Mouse (Mus musculus) megakaryocyte-erythroid progenitor cell, adult 5-6 weeks (primary cell): ENCODE data around the gene Tjp3. TPM values are rescaled to one million over a fixed set of nuclear protein-coding genes. Genes with fewer than 3 reads are reported as not detected.
"Not testable (repeated sequence)": the region's sequence is repeated elsewhere in the genome, so short reads cannot be mapped to it uniquely, and the experiment has no call there.

Experiments used
- ATAC-seq: replicated peaks from 2 replicates; pipeline ENCODE4 v1.8.0; 2016; ENCODE audit warnings: mild to moderate bottlenecking, inconsistent platforms; ENCODE audit not compliant: severe bottlenecking, poor library complexity, low FRiP score, low TSS enrichment
- total RNA-seq, 2 experiments: library from RNA; stranded (forward) in 1 of 2; stranded (reverse) in 1 of 2; fragments of 200-1000, 215-1000 nt in 1 of 2; fragments of >200 nt in 1 of 2; fragmentation: Nextera tagmentation in 1 of 2; gene quantifications; 2 replicates each; pipeline ENCODE4 v1.2.3; 2014 to 2017

The Tjp3 gene
- total RNA-seq, 2 experiments from 2014 or later = 0.81 to 1.3 TPM

DNA sequence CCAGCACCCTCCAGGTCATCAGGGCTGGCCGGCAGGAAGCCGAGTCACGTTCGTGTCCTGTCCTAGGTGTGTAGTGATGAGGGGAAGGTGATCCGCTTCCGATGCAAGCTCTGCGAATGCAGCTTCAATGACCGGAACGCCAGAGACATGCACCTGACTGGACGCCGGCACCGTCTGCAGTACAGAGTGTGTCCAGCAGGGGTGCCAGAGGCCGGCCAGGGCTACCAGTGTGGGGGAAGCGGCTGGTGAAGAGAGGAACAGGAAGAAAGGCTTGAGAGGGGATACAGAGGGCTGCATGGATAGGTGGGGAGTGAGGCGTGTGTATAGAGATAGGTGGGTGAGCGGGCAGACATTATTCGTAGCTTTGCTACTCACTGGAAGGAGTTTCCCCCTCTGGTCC, 46.8 kb downstream of the Tjp3 start:
- ATAC-seq = peak; percentile 78

DNA sequence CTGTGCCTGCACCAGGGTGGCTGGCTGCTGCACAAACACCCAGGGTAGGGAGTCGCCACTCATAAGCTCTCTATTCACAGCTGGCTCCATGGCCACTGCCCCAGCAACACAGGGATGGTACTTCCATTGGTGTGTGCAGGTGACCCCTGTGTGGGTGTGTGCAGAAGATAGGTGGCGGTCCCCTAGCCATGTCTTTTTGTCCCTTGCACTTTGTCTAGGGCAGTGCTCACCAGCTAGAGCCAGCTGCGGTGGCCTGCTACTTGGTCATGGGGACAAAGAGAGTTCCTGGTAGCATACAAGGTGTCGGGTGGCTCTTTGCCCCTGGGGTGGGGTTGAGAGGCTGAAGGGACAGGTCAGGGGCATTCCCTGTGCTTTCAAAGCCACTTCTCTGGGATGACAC, 47.2 kb downstream of the Tjp3 start:
- ATAC-seq = no peak

DNA sequence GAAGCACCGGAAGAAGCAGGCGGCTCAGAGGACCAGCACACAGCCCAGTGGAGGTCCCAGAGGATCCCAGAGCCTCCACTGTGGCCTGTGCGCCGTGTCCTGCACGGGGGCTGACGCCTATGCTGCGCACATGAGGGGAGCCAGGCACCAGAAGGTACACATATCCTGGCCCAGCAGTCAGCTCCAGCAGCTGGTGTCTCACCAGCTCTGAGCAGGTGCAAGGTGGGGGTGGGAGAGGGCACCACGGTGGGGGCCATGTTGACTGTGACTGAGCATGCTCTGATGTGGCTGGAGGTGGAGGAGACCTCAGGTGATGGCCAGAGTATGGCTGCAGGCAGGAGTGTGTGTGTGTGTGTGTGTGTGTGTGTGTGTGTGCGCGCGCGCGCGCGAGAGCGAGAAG, 49.4 kb downstream of the Tjp3 start:
- ATAC-seq = no peak

DNA sequence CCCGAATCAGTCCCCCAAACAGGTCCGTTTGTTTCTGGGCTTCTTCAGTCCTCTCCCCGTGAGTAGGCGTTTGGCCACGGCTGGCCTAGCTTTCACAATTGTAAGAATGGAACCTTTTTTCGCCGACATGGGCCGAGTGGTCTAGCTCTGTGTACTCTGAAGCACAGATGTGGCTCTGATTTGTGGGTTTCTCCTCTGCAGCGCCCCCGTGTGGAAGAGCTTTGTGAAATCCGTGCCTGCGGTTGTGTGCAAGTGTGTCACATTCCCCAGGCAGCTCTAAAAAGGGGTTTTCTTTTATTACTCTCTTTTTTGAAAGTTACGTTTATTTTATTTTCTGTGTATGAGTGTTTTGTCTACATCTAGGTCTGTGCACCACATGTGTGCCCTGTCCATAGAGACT, 50.5 kb downstream of the Tjp3 start:
- ATAC-seq = no peak

DNA sequence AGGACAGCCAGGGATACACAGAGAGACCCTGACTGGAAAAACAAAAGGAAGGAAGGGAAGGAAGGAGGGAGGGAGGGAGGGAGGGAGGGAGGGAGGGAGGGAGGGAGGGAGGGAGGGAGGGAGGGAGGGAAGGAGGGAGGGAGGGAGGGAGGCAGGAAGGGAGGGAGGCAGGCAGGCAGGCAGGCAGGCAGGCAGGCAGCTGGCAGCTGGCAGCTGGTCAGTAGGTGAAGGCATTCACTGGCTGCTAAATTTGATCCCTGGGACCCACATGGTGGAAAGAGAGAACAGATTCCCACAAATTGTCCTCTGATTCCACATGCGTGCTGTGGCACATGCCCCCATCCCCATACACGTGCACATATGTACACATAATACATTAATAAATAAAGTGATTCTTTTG, 52.8 kb downstream of the Tjp3 start:
- no peak for ATAC-seq

DNA sequence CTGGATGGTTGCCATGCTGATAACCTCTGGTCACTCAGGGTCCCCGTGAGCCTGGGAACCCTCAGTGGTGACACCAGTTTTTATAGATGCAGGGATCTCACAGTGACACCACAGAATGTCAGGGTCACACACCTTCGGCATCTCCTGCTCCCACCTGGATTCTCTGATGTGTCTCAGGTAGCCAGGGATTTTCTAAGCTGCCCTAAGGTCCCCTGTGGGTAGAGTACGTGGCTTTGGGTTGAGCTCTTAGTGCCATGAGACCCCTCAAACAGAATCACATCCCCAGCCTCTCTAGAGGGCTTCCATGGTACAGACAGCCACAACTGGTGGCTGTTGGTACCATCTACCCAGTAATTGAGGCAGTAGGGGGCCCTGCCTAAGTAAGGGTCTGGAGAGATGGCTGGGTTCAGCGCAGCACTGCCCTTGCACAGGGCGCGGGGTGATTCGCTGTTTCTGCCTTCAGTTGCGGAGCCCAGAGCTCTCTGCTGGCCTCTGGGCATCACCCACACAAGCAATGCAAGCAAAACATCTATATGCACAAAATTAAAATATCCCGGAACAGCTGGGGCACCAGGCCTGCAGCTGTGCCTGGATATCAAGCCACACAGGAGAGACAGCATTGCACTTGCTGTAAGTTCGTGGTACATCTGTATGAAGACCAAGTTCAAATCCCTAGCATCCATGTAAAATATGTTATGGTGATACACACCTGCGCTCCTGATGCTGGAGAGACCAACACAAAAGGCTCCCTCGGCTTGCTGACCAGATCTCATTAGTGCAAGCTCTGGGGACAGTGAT, 54.7 kb downstream of the Tjp3 start:
- no peak for ATAC-seq

DNA sequence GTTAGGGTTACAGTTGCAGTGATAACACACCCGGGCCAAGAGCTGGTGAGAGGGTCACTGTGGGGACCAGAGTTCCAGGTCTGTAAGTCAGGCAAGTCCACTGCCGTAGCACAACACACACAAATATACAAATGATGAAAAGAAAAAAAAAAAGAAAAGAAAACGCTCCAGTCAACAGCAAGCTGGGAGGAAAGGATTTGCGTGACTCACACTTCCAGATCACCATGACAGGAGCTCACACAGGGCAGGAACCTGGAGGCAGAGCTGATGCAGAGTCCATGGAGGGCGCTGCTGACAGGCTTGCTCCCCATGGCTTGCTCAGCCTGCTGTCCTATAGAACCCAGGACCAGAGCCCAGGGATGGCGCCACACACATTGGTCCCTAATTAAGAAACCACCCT, 57.2 kb downstream of the Tjp3 start:
- ATAC-seq = no peak

DNA sequence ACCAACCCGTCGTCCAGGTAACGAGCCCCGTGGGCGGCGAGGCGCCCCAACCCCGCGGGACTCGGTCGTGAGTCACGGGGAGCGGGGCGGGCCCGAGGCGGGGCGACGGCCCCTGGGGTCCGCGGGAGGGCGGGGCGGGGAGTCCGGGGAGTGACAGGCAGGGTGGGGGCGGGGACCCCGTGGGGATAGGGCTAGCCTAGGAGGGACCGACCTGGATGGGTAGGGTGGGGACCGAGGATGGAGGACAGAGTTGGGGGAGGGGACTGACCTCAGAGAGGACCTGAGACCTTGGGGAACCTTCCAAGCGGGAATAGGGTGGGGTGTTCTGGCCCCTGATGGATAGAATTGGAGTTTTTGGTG, 58.2 kb downstream of the Tjp3 start:
- ATAC-seq = no peak

DNA sequence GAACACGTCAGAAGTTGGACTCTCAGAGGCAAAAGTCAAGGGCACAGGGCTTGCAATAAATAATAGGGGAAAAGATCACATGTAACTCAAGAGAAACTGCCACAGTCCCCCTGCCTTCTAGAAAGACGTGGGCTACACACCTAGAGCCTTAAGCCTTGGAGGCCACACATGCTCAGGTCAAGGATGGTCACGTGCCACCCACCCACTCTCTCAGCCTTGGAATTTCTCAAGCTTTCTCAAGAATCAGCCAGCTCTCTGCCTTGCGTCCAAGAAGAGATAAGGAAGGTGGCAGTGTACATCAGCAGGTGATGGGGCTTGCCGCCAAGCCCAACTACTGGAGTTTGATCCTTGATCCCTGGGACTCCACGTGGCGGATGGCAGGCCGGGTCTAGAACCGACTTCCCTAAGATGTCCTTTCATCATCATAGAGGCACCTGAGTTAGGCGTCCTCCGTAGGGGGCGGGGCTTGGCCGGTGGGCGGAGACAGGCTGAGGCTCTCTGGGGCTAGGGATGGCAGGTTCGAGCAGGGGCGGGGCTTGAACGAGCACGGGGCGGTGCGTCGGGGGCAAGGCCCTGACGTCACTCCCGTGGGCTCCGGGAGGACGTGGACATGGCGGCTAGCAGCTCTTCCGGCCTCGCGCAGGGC, 58.7 kb downstream of the Tjp3 start, which contains the start of gene Zfr2:
Zfr2 (plus strand) TSS at position 576 of the 646 bp plus-strand sequence.
- ATAC-seq = peak; percentile 92

DNA sequence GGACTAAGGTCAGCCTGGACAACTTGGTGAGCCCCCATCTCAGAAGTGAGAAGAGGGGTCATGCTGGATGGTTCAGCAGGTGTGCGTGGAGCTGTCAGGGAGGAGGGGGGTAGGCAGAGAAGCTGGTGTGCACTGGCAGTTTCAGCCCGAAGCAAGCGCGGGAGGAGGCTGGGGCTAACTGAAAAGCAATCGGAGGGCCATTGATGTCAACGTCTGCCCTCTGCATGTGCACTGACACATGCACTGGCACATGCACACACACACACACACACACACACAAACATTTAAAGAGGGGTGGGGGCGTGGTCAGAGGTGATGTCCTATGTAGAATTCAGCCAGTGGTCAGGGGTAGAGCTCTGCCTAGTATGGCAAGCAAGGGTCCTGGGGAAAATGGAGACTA, 59.9 kb downstream of the Tjp3 start:
- ATAC-seq = no peak

DNA sequence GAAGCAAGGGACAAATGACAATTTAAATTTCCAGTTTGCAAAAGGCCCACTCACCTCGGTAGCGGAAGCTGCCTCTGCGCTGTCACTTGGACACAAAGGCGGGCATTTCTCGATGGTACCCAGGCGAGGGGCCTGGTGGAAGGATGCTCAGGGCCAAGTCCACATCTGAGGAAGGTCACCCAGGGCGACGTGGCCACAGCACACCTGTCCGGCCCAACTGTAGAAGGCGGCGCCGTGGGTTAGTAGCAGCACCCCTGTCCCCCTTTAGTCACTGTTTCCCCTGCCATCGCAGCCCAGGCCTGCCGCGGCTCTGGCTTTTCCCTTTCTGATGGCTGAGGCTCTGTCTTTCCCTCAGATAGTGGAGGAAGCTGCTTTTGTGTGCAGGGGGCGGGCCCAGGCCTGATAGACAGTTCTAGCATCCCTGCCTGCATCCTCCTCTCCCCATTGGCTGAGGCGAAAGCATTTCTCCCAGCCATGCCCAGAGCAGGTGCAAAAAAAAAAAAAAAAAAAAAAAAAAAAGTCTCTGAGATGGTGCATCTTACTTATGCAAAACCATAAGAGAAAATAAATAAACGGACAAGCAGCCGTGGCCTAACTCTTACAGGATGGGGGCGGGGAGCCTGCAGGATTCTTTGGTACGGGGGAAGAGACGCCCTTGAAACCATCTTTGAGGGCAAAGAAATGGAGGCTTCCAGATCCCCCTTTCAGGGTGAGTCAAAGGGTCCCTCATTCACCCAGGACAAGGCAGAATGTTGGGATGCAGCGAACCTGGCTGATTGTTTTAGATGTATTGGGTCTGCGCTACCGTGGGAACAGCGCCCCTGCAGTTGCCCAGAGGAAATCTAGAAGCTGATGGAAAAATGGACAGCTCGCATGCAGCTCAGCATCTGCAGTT, 60.7 kb downstream of the Tjp3 start, which contains the start of gene Atcay:
Atcay (minus strand) TSS at position 396 of the 895 bp plus-strand sequence.
- 0 out of 2 replicates have a peak, but pooled peaks have one; percentile 24 for ATAC-seq

DNA sequence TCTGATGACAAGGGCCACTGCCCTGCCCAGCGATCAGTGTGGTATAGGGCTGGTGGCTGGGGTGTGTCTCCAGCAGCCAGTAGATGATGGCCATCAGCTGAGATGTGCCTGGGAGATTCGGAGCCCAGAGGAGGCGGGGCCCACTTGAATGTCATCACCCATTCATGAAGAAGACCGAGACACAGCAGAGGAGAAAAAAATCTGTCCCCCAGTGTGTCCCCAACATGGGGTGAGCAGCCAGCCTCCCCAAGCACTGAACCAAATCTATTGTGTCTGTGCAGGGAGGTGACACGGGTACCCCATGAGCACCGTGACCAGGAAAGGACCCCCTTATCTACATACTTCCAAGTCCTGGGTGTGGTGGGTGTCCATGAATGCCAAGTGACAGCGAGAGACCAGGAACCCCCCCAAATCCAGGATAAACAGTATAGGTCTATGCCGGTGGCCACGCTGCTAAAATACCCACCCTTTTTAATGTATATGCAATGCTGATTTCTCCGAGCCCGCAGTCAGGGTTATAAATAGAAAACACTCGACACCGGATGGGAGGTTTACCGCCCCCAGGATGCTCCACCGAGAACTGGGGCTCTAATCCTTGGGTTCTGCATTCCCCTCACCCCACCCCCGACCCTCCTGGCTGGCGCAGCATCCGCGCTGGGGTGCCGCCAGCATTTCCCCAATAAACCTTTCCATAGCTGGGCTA, 61.5 kb downstream of the Tjp3 start:
- ATAC-seq = no peak

DNA sequence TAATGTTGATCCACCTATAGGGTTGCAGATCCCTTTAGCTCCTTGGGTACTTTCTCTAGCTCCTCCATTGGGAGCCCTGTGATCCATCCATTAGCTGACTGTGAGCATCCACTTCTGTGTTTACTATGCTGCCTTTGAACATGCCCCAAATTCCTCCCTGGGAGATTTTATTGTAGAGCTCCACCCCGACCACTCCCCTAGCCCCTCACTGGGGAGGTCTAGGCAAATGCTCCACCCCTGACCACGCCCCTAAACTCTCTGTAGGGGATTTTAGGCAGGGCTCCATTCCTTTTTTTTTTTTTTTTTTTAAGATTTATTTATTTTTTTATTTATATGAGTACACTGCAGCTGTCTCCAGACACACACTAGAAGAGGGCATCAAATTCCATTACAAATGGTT, 67.7 kb downstream of the Tjp3 start:
- not testable (repeated sequence) for ATAC-seq

Other genes with a start within 250 kb of the Tjp3 start
Only the 30 nearest of the 32 such genes appear.
- 40.7 and 52.0 TPM in 2 replicates for gene Thop1, start 221.5 kb downstream of the Tjp3 start, total RNA-seq (2014; fragmentation: Nextera tagmentation)
- gene Thop1, start 221.5 kb downstream of the Tjp3 start, total RNA-seq (2017) = 46.0 and 58.3 TPM in 2 replicates
- gene Creb3l3, start 192.7 kb downstream of the Tjp3 start, total RNA-seq (2014; fragmentation: Nextera tagmentation) = not detected in 2 replicates
- gene Creb3l3, start 192.7 kb downstream of the Tjp3 start, total RNA-seq (2017) = not detected in 2 replicates
- 111 and 122 TPM in 2 replicates for gene Map2k2, start 185.7 kb downstream of the Tjp3 start, total RNA-seq (2014; fragmentation: Nextera tagmentation)
- 38.7 and 50.2 TPM in 2 replicates for gene Map2k2, start 185.7 kb downstream of the Tjp3 start, total RNA-seq (2017)
- gene Zbtb7a, start 156.4 kb downstream of the Tjp3 start, total RNA-seq (2014; fragmentation: Nextera tagmentation) = 33.4 and 34.4 TPM in 2 replicates
- gene Zbtb7a, start 156.4 kb downstream of the Tjp3 start, total RNA-seq (2017) = 8.5 and 15.9 TPM in 2 replicates
- gene Pias4, start 123.7 kb downstream of the Tjp3 start, total RNA-seq (2014; fragmentation: Nextera tagmentation) = 14.8 and 15.2 TPM in 2 replicates
- 5.4 and 20.8 TPM in 2 replicates for gene Pias4, start 123.7 kb downstream of the Tjp3 start, total RNA-seq (2017)
- 1,282 and 1,455 TPM in 2 replicates for gene Eef2, start 115.0 kb downstream of the Tjp3 start, total RNA-seq (2014; fragmentation: Nextera tagmentation)
- gene Eef2, start 115.0 kb downstream of the Tjp3 start, total RNA-seq (2017) = 1,743 and 1,799 TPM in 2 replicates
- gene Dapk3, start 108.6 kb downstream of the Tjp3 start, total RNA-seq (2014; fragmentation: Nextera tagmentation) = 27.7 and 51.7 TPM in 2 replicates
- gene Dapk3, start 108.6 kb downstream of the Tjp3 start, total RNA-seq (2017) = 16.2 and 30.9 TPM in 2 replicates
- not detected in 2 replicates for gene 4930442H23Rik, start 107.7 kb downstream of the Tjp3 start, total RNA-seq (2014; fragmentation: Nextera tagmentation)
- not detected in 2 replicates for gene 4930442H23Rik, start 107.7 kb downstream of the Tjp3 start, total RNA-seq (2017)
- not detected in 2 replicates for gene Nmrk2, start 89.5 kb downstream of the Tjp3 start, total RNA-seq (2014; fragmentation: Nextera tagmentation)
- not detected in 2 replicates for gene Nmrk2, start 89.5 kb downstream of the Tjp3 start, total RNA-seq (2017)
- not detected in 2 replicates for gene Atcay, start 60.7 kb downstream of the Tjp3 start, total RNA-seq (2014; fragmentation: Nextera tagmentation)
- not detected in 2 replicates for gene Atcay, start 60.7 kb downstream of the Tjp3 start, total RNA-seq (2017)
- 1.1 and 3.5 TPM in 2 replicates for gene Zfr2, start 58.4 kb downstream of the Tjp3 start, total RNA-seq (2014; fragmentation: Nextera tagmentation)
- 0.46 TPM in 1 of 2 replicates, not detected in the other for gene Zfr2, start 58.4 kb downstream of the Tjp3 start, total RNA-seq (2017)
- 2.9 and 9.8 TPM in 2 replicates for gene Matk, start 38.6 kb downstream of the Tjp3 start, total RNA-seq (2014; fragmentation: Nextera tagmentation)
- gene Matk, start 38.6 kb downstream of the Tjp3 start, total RNA-seq (2017) = 5.5 and 5.6 TPM in 2 replicates
- 130 and 158 TPM in 2 replicates for gene Mrpl54, start 24.6 kb downstream of the Tjp3 start, total RNA-seq (2014; fragmentation: Nextera tagmentation)
- 157 and 212 TPM in 2 replicates for gene Mrpl54, start 24.6 kb downstream of the Tjp3 start, total RNA-seq (2017)
- 28.9 and 32.6 TPM in 2 replicates for gene Apba3, start 24.6 kb downstream of the Tjp3 start, total RNA-seq (2014; fragmentation: Nextera tagmentation)
- 2.6 and 16.7 TPM in 2 replicates for gene Apba3, start 24.6 kb downstream of the Tjp3 start, total RNA-seq (2017)
- gene Pip5k1c, start 1.4 kb upstream of the Tjp3 start, total RNA-seq (2014; fragmentation: Nextera tagmentation) = 40.4 and 51.0 TPM in 2 replicates
- gene Pip5k1c, start 1.4 kb upstream of the Tjp3 start, total RNA-seq (2017) = 17.3 and 26.2 TPM in 2 replicates
- 26.4 and 46.2 TPM in 2 replicates for gene Cactin, start 29.5 kb upstream of the Tjp3 start, total RNA-seq (2014; fragmentation: Nextera tagmentation)
- 30.4 and 33.4 TPM in 2 replicates for gene Cactin, start 29.5 kb upstream of the Tjp3 start, total RNA-seq (2017)
- gene Tbxa2r, start 37.1 kb upstream of the Tjp3 start, total RNA-seq (2014; fragmentation: Nextera tagmentation) = 0.66 and 2.3 TPM in 2 replicates
- 0.52 TPM in 1 of 2 replicates, not detected in the other for gene Tbxa2r, start 37.1 kb upstream of the Tjp3 start, total RNA-seq (2017)
- not detected in 2 replicates for gene Gipc3, start 51.7 kb upstream of the Tjp3 start, total RNA-seq (2014; fragmentation: Nextera tagmentation)
- not detected in 2 replicates for gene Gipc3, start 51.7 kb upstream of the Tjp3 start, total RNA-seq (2017)
- 25.7 and 37.6 TPM in 2 replicates for gene Hmg20b, start 58.9 kb upstream of the Tjp3 start, total RNA-seq (2014; fragmentation: Nextera tagmentation)
- 44.2 and 61.1 TPM in 2 replicates for gene Hmg20b, start 58.9 kb upstream of the Tjp3 start, total RNA-seq (2017)
- 15.7 and 16.4 TPM in 2 replicates for gene Mfsd12, start 65.9 kb upstream of the Tjp3 start, total RNA-seq (2014; fragmentation: Nextera tagmentation)
- 13.9 and 14.1 TPM in 2 replicates for gene Mfsd12, start 65.9 kb upstream of the Tjp3 start, total RNA-seq (2017)
- 0.70 TPM in 1 of 2 replicates, not detected in the other for gene 4930404N11Rik, start 74.2 kb upstream of the Tjp3 start, total RNA-seq (2014; fragmentation: Nextera tagmentation)
- 1.9 TPM in 1 of 2 replicates, not detected in the other for gene 4930404N11Rik, start 74.2 kb upstream of the Tjp3 start, total RNA-seq (2017)
- 28.5 and 50.0 TPM in 2 replicates for gene Fzr1, start 86.9 kb upstream of the Tjp3 start, total RNA-seq (2014; fragmentation: Nextera tagmentation)
- gene Fzr1, start 86.9 kb upstream of the Tjp3 start, total RNA-seq (2017) = 12.2 and 14.9 TPM in 2 replicates
- gene Dohh, start 92.8 kb upstream of the Tjp3 start, total RNA-seq (2014; fragmentation: Nextera tagmentation) = 12.3 and 31.4 TPM in 2 replicates
- gene Dohh, start 92.8 kb upstream of the Tjp3 start, total RNA-seq (2017) = 31.2 and 37.8 TPM in 2 replicates
- 1.2 and 6.3 TPM in 2 replicates for gene Gm48551, start 92.9 kb upstream of the Tjp3 start, total RNA-seq (2014; fragmentation: Nextera tagmentation)
- 0.11 and 2.6 TPM in 2 replicates for gene Gm48551, start 92.9 kb upstream of the Tjp3 start, total RNA-seq (2017)
- 4.0 TPM in 1 of 2 replicates, not detected in the other for gene Gm48552, start 97.4 kb upstream of the Tjp3 start, total RNA-seq (2014; fragmentation: Nextera tagmentation)
- not detected in 2 replicates for gene Gm48552, start 97.4 kb upstream of the Tjp3 start, total RNA-seq (2017)
- gene Smim24, start 101.5 kb upstream of the Tjp3 start, total RNA-seq (2014; fragmentation: Nextera tagmentation) = 7.7 and 12.8 TPM in 2 replicates
- gene Smim24, start 101.5 kb upstream of the Tjp3 start, total RNA-seq (2017) = 7.4 and 7.5 TPM in 2 replicates
- gene Nfic, start 164.1 kb upstream of the Tjp3 start, total RNA-seq (2014; fragmentation: Nextera tagmentation) = 10.6 and 15.9 TPM in 2 replicates
- gene Nfic, start 164.1 kb upstream of the Tjp3 start, total RNA-seq (2017) = 3.0 and 3.4 TPM in 2 replicates
- gene Celf5, start 191.1 kb upstream of the Tjp3 start, total RNA-seq (2014; fragmentation: Nextera tagmentation) = 0.32 TPM in 1 of 2 replicates, not detected in the other
- gene Celf5, start 191.1 kb upstream of the Tjp3 start, total RNA-seq (2017) = 0.38 TPM in 1 of 2 replicates, not detected in the other
- 91.4 and 117 TPM in 2 replicates for gene Ncln, start 204.8 kb upstream of the Tjp3 start, total RNA-seq (2014; fragmentation: Nextera tagmentation)
- 42.4 and 71.2 TPM in 2 replicates for gene Ncln, start 204.8 kb upstream of the Tjp3 start, total RNA-seq (2017)
- 19.0 and 22.2 TPM in 2 replicates for gene S1pr4, start 208.6 kb upstream of the Tjp3 start, total RNA-seq (2014; fragmentation: Nextera tagmentation)
- gene S1pr4, start 208.6 kb upstream of the Tjp3 start, total RNA-seq (2017) = 17.2 and 18.9 TPM in 2 replicates